Mouse (Mus musculus): Measurements from ENCODE around the gene Dtd1.

- no peak for TF ChIP-seq CTCF (conservative IDR thresholded peaks at IDR 0.05; ENCODE audit: insufficient read depth, insufficient read length, low read depth, low read length)
- TF ChIP-seq POLR2A (IDR thresholded peaks at IDR 0.05; ENCODE audit: low read depth, low read length), result no peak
Observed at GRCm38 (mm10) chr2:144769118-144769496, 169.4 kb downstream of the Dtd1 start.

Data from kidney, adult 2 months (tissue).